Mouse (Mus musculus) ES-E14 (cell line): ENCODE results near the gene Micu2. TPM values are rescaled to one million over a fixed set of nuclear protein-coding genes. Genes with fewer than 3 reads are reported as not detected.

Experiments
- DNase-seq: peaks from one replicate; pipeline ENCODE4 v3.0.0-alpha.2; 2013; ENCODE audit warnings: low read depth, low spot score
- H3K27ac ChIP-seq: 2 replicates; pipeline ENCODE4 v1.5.1; 2012; ENCODE audit warnings: low read depth, mild to moderate bottlenecking, low read length, moderate library complexity, mixed read lengths; ENCODE audit not compliant: poor library complexity, insufficient read depth, severe bottlenecking
- H3K36me3 ChIP-seq: 2 replicates; pipeline ENCODE4 v1.6.1; 2012; ENCODE audit warnings: mild to moderate bottlenecking, low read length, moderate library complexity, mixed read lengths; ENCODE audit not compliant: control insufficient read depth, poor library complexity, insufficient read depth, severe bottlenecking
- H3K4me1 ChIP-seq, 2 experiments: fragments of 150-350 bp in 1 of 2; sonication (generic) in 1 of 2; 2 replicates each; pipeline ENCODE4 v1.6.1; 2012; ENCODE audit warnings: low read length in 2 of 2, mild to moderate bottlenecking in 1 of 2, mixed read lengths in 1 of 2; ENCODE audit not compliant: control insufficient read depth in 2 of 2, insufficient read depth in 2 of 2, poor library complexity in 1 of 2
- H3K4me3 ChIP-seq, 2 experiments: fragments of 150-350 bp in 1 of 2; sonication (generic) in 1 of 2; 2 replicates each; pipeline ENCODE4 v1.5.1; 2012; ENCODE audit warnings: low read length in 2 of 2, low read depth in 1 of 2, mild to moderate bottlenecking in 1 of 2, mixed read lengths in 1 of 2; ENCODE audit not compliant: insufficient read depth in 1 of 2, poor library complexity in 1 of 2, severe bottlenecking in 1 of 2
- H3K9ac ChIP-seq: 2 replicates; pipeline ENCODE4 v1.6.1; 2012; ENCODE audit warnings: low read depth, mild to moderate bottlenecking, low read length, mixed read lengths; ENCODE audit not compliant: poor library complexity, insufficient read depth, severe bottlenecking
- H3K9me3 ChIP-seq: fragments of 150-350 bp; sonication (generic); 2 replicates; pipeline ENCODE4 v1.6.1; 2012; ENCODE audit warnings: low read depth, mild to moderate bottlenecking, low read length; ENCODE audit not compliant: control insufficient read depth, insufficient read depth
- CHD2 ChIP-seq: IDR thresholded peaks from 2 replicates; pipeline ENCODE4 v1.6.1; 2014; ENCODE audit warnings: mild to moderate bottlenecking, low read depth, low read length, inconsistent platforms
- HCFC1 ChIP-seq: IDR thresholded peaks from 2 replicates; pipeline ENCODE4 v1.6.1; 2012; ENCODE audit warnings: low read length, inconsistent platforms, borderline replicate concordance; ENCODE audit not compliant: insufficient read depth
- MAFK ChIP-seq: IDR thresholded peaks from 2 replicates; pipeline ENCODE4 v1.6.1; 2014; ENCODE audit warnings: mild to moderate bottlenecking, low read depth, low read length, inconsistent platforms; ENCODE audit not compliant: insufficient read depth
- ZC3H11A ChIP-seq: IDR thresholded peaks from 2 replicates; pipeline ENCODE4 v1.6.1; 2012; ENCODE audit warnings: low read depth, mild to moderate bottlenecking, inconsistent platforms, low read length, borderline replicate concordance
- ZNF384 ChIP-seq: IDR thresholded peaks from 2 replicates; pipeline ENCODE4 v1.6.1; 2012; ENCODE audit warnings: low read depth, low read length, inconsistent platforms
- in situ Hi-C, 2 experiments: fragments of 600-800 bp; cut with MboI; formaldehyde crosslinking; loops; one replicate each; pipeline ENCODE4 v1.15.1; 2025; ENCODE audit warnings: low sequenced_read_pairs in 2 of 2, inconsistent platforms in 1 of 2; ENCODE audit not compliant: unreplicated experiment in 2 of 2
- total RNA-seq: library from RNA; depleted of rRNA; stranded (reverse); fragments of 300-350 nt; gene quantifications from 2 replicates; pipeline ENCODE4 v1.2.3, GENCODE M21; 2012

Gene Micu2
- total RNA-seq, 1 experiment, result 7.6 TPM

DNA sequence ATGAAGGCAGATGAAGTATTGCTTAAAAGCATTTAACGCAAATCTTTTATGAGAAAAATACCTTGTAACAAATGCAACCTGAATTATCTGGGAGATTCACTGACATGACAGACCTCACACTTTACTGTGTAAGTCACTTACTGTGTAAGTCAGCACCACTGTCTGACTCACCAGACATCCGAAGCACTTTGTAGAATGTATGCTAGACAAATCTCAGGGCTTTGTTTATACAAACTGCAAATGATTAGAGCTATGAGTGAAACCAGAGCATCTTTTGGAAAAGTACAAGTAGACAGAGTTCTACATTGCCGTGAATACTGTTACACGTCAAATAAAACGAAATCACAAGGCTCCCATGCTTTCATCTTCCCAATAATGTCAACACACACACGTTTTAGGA lies 23.4 kb downstream of the Micu2 start:
- TF ChIP-seq ZNF384, result no peak
- no peak for TF ChIP-seq ZC3H11A
- TF ChIP-seq HCFC1, result no peak
- no peak for TF ChIP-seq MAFK
- TF ChIP-seq CHD2, result no peak
- no peak overlapping the region for H3K27ac ChIP-seq
- H3K9ac ChIP-seq, result no peak overlapping the region
- H3K9me3 ChIP-seq, result no peaks in the 10 kb centered on the region
- no peaks in the 10 kb centered on the region for H3K4me1 ChIP-seq
- no peak overlapping the region for H3K4me3 ChIP-seq
- H3K36me3 ChIP-seq, result no peaks in the 10 kb centered on the region
- no peak for DNase-seq
- in situ Hi-C loops, result no loop called here

- Histone ChIP-seq H3K27ac (no peak overlapping the region), H3K4me3 (no peak overlapping the region), H3K36me3 (peaks cover 3% of the 10 kb centered on the region; the same call in 1 of the 2 replicates), H3K4me1 (no peaks in the 10 kb centered on the region), H3K9me3 (no peaks in the 10 kb centered on the region), H3K9ac (no peak overlapping the region)
- TF ChIP-seq MAFK, result no peak
- in situ Hi-C loops, result no loop called here
- no peak for DNase-seq
Measured at GRCm38 (mm10) chr14:57971986-57972525, 27.0 kb downstream of the Micu2 start.

GRCm38 (mm10) chr14:57968873-57969272 lies 30.2 kb downstream of the Micu2 start:
- H3K9me3 ChIP-seq, result no peaks in the 10 kb centered on the region
- DNase-seq, result no peak
- no peaks in the 10 kb centered on the region for H3K4me1 ChIP-seq
- H3K27ac ChIP-seq, result no peak overlapping the region
- peaks cover 3% of the 10 kb centered on the region; the same call in 1 of the 2 replicates for H3K36me3 ChIP-seq
- H3K4me3 ChIP-seq, result no peak overlapping the region
- no peak overlapping the region for H3K9ac ChIP-seq
- TF ChIP-seq CHD2, result no peak
- TF ChIP-seq ZNF384, result no peak
- no peak for TF ChIP-seq ZC3H11A
- TF ChIP-seq HCFC1, result no peak
- no peak for TF ChIP-seq MAFK
- in situ Hi-C loops, result no loop called here

DNA sequence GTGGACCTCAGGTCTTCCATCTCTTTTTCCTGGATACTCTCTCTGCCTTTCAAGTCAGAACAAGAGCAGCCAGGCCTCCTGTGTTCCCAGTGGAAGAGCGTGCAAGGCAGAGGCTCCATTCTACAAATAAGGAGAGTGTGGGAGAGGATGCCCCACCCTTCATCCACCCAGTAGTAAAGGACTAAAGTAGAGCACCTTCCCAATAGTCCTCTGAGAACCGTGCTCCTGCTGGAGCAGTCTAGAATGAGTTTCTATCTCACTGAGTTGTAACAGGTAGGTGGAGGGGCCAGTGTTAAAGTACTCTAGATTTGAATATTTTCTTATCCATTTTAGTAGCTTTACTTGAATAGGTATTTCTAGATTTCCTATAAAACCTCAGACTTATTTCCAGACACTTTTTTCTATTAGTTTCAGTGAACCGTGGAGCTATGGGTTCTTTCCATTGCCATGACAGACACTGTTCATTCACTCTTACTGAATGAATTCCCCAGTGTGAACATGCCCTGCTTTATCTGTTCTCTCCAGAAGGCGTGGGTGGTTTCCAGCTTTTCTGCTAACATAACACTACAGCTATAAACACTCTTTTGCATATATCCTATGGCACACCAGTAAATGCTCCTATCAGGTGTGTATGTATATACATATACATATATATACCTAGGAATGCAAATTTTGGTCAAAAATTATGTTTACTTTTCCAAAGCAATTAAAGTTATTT lies 31.8 kb downstream of the Micu2 start:
- DNase-seq, result no peak
- H3K9ac ChIP-seq, result no peak overlapping the region

More for the DNA sequence above, 31.8 kb downstream of the Micu2 start:
- no peak for TF ChIP-seq HCFC1
- TF ChIP-seq CHD2, result no peak
- no peak for TF ChIP-seq ZC3H11A
- no peak for TF ChIP-seq MAFK
- no peak for TF ChIP-seq ZNF384
- Histone ChIP-seq H3K36me3 (peaks cover 3% of the 10 kb centered on the region; the same call in 1 of the 2 replicates), H3K27ac (no peak overlapping the region), H3K4me1 (peaks cover 0 to 3% of the 10 kb centered on the region in 2 experiments; a peak in 1 of 4 replicates), H3K4me3 (no peak overlapping the region), H3K9me3 (no peaks in the 10 kb centered on the region)
- in situ Hi-C loops, result no loop called here
